In the genomic region with DNA sequence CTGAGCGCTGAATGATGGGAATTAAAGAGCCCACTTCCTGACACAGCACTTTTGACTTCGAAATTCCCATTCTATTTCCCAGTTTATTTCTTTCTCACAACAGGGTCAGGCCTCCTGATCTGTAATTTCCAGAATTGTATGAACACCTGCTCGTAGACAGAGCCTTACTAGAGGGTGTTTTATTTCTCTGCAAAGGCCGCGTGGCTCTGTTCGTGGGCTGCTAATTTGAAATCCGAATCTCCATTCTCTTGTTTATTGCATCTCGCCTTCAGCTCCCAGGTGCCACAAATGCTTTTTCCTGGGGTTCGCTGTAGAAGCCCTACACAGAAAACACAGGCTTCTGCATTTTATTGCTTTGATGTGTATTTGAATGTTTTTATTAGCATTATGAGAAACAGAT, we compare ENCODE assay signal across 22 mouse cellular contexts.
"Had no signal": no experiment of that assay in that cellular context is flagged by ENCODE, and none has a peak within 500 bp of the region (broad histone marks: within the 10 kb centered on the region; RNA-seq: fewer than 3 reads in every experiment).

No protein-coding gene starts in this region.

- H3K4me2 ChIP-seq: liver, embryonic 12.5 days; liver, embryonic 15.5 days; lung, embryonic 15.5 days; midbrain, embryonic 13.5 days; stomach, embryonic 15.5 days had no signal

- H3K9me3 ChIP-seq: lung, embryonic 15.5 days; stomach, embryonic 15.5 days had no signal

- H3K27me3 ChIP-seq: liver, embryonic 12.5 days; liver, embryonic 15.5 days; lung, embryonic 15.5 days; megakaryocyte, embryonic 14.5 days; midbrain, embryonic 13.5 days; stomach, embryonic 15.5 days had no signal

- H3K9ac ChIP-seq: liver, embryonic 12.5 days; liver, embryonic 15.5 days; lung, embryonic 15.5 days; midbrain, embryonic 13.5 days; stomach, embryonic 15.5 days had no signal

- H3K4me1 ChIP-seq: liver, embryonic 12.5 days; liver, embryonic 15.5 days; lung, embryonic 15.5 days; megakaryocyte, embryonic 14.5 days; midbrain, embryonic 10.5 days; midbrain, embryonic 13.5 days; stomach, embryonic 15.5 days had no signal

- DNase-seq: kidney, adult 2 months; kidney, postnatal 10 days; kidney, postnatal 36 days; left cerebral cortex, postnatal 4 days; liver; lung, adult 18-20 months; lung, postnatal 10 days; lung, postnatal 36 days; retina, postnatal 1 day; right cerebral cortex, postnatal 25 days; spleen, adult 18-20 months; thymus, postnatal 25 days had no signal

- H3K27ac ChIP-seq: liver, embryonic 12.5 days; liver, embryonic 15.5 days; lung, embryonic 15.5 days; midbrain, embryonic 10.5 days; midbrain, embryonic 13.5 days; stomach, embryonic 15.5 days had no signal

- ATAC-seq: intestine, postnatal 0 days; liver, embryonic 12.5 days; midbrain, embryonic 13.5 days; midbrain, embryonic 16.5 days had no signal

- H3K4me3 ChIP-seq: liver, embryonic 12.5 days; liver, embryonic 15.5 days; lung, embryonic 15.5 days; megakaryocyte, embryonic 14.5 days; midbrain, embryonic 10.5 days; midbrain, embryonic 13.5 days; myocyte; stomach, embryonic 15.5 days had no signal
